7 mouse cellular contexts compared by ENCODE assay signal in genomic region chr11:87578963-87579601, GRCm38 (mm10). TPM values are rescaled to one million over a fixed set of nuclear protein-coding genes. Genes with fewer than 3 reads are reported as not detected.
DNase-seq lines count a peak whose midpoint lies in the region; ATAC-seq lines count a peak whose summit lies in the region.

No protein-coding gene starts in this region.

- peak overlapping the region; percentile 49 for H3K27ac ChIP-seq in heart, embryonic 12.5 days (ENCODE audit: poor library complexity, severe bottlenecking)
- peak overlapping the region; percentile 85 for H3K27ac ChIP-seq in kidney, embryonic 16.5 days (ENCODE audit: low read length)

- peak overlapping the region; percentile 80 for H3K4me2 ChIP-seq in heart, embryonic 12.5 days
- H3K4me2 ChIP-seq in kidney, embryonic 16.5 days (replicated peaks; ENCODE audit: low read depth, low read length) = peak overlapping the region; percentile 91

- no peaks in the 10 kb centered on the region for H3K9me3 ChIP-seq in heart, embryonic 12.5 days (replicated peaks)
- H3K9me3 ChIP-seq in kidney, embryonic 16.5 days (ENCODE audit: low read length) = no peaks in the 10 kb centered on the region

- peak; percentile 56 for ATAC-seq in heart, embryonic 12.5 days (ENCODE audit: insufficient number of reproducible peaks, low FRiP score)
- no peak for ATAC-seq in kidney, embryonic 16.5 days (ENCODE audit: low FRiP score, low TSS enrichment)

- DNase-seq in brain, adult 2 months (ENCODE audit: low read depth, low spot score) = peak; percentile 86
- peak; percentile 74 to 82 for DNase-seq in cerebellum, postnatal 10 days
- peak; percentile 51 for DNase-seq in lung, postnatal 14 days
- peak; percentile 20 for DNase-seq in thymus, postnatal 25 days
- DNase-seq in gastrocnemius, postnatal 4 days (ENCODE audit: low spot score in 2 of 2) = no peak

- WGBS in heart, embryonic 12.5 days = 16% methylated on average over 10 of the region's 10 CpGs
- 14% methylated on average over 10 of the region's 10 CpGs for WGBS in kidney, embryonic 16.5 days

- no peak overlapping the region for H3K9ac ChIP-seq in heart, embryonic 12.5 days
- H3K9ac ChIP-seq in kidney, embryonic 16.5 days (replicated peaks; ENCODE audit: low read length) = peak overlapping the region; percentile 69

- peak overlapping the region; percentile 49 for H3K4me3 ChIP-seq in heart, embryonic 12.5 days
- peak overlapping the region; percentile 53 for H3K4me3 ChIP-seq in kidney, embryonic 16.5 days (ENCODE audit: low read length)

- H3K36me3 ChIP-seq in heart, embryonic 12.5 days = no peaks in the 10 kb centered on the region
- H3K36me3 ChIP-seq in kidney, embryonic 16.5 days (ENCODE audit: insufficient read depth, low read length) = no peaks in the 10 kb centered on the region

- H3K27me3 ChIP-seq in heart, embryonic 12.5 days (replicated peaks) = 0 out of 2 replicates have a peak, but pooled peaks cover 6% of the 10 kb centered on the region
- H3K27me3 ChIP-seq in kidney, embryonic 16.5 days (ENCODE audit: insufficient read depth, low read length) = no peaks in the 10 kb centered on the region

- peaks cover 52% of the 10 kb centered on the region for H3K4me1 ChIP-seq in heart, embryonic 12.5 days (replicated peaks)
- H3K4me1 ChIP-seq in kidney, embryonic 16.5 days (ENCODE audit: insufficient read depth, low read length) = peaks cover 48% of the 10 kb centered on the region

RNA-seq across cellular contexts. Expression of gene Sept4, which starts 10.4 kb away (rescaled TPM):
- polyA plus RNA-seq in heart, embryonic 12.5 days (2016; fragmentation: Nextera tagmentation; extraction: Ambion mirVana) = 10.5 and 11.6 TPM in 2 replicates
- 70.6 and 77.8 TPM in 2 replicates for polyA plus RNA-seq in kidney, embryonic 16.5 days (2015; fragmentation: Nextera tagmentation; extraction: Ambion mirVana)
- total RNA-seq in gastrocnemius, postnatal 4 days (2021) = 10 to 100 TPM; 59.0 to 78.8 TPM

RNA-seq across cellular contexts. Expression of gene Gm11492, which starts 12.6 kb away (rescaled TPM):
- not detected in 2 replicates for polyA plus RNA-seq in heart, embryonic 12.5 days (2016; fragmentation: Nextera tagmentation; extraction: Ambion mirVana)
- not detected in 2 replicates for polyA plus RNA-seq in kidney, embryonic 16.5 days (2015; fragmentation: Nextera tagmentation; extraction: Ambion mirVana)
- not detected for total RNA-seq in gastrocnemius, postnatal 4 days (2021)

RNA-seq across cellular contexts. Expression of gene Mtmr4, which starts 12.9 kb away (rescaled TPM):
- polyA plus RNA-seq in heart, embryonic 12.5 days (2016; fragmentation: Nextera tagmentation; extraction: Ambion mirVana) = 21.9 and 27.3 TPM in 2 replicates
- 41.7 and 42.2 TPM in 2 replicates for polyA plus RNA-seq in kidney, embryonic 16.5 days (2015; fragmentation: Nextera tagmentation; extraction: Ambion mirVana)
- total RNA-seq in gastrocnemius, postnatal 4 days (2021) = 10 to 100 TPM; 21.5 to 22.4 TPM

RNA-seq across cellular contexts. Expression of gene Hsf5, which starts 37.9 kb away (rescaled TPM):
- polyA plus RNA-seq in heart, embryonic 12.5 days (2016; fragmentation: Nextera tagmentation; extraction: Ambion mirVana) = 0.13 and 0.15 TPM in 2 replicates
- polyA plus RNA-seq in kidney, embryonic 16.5 days (2015; fragmentation: Nextera tagmentation; extraction: Ambion mirVana) = 0.17 and 0.32 TPM in 2 replicates
- total RNA-seq in gastrocnemius, postnatal 4 days (2021) = under 1 TPM; 0.10 to 0.17 TPM

Comparison
In these comparisons a context has a peak if more than half of its experiments do, and no peak if none do; other contexts are left out.
1. DNase-seq: peak in brain, adult 2 months (single experiment), cerebellum, postnatal 10 days (2 of 2), lung, postnatal 14 days (single experiment) and thymus, postnatal 25 days (single experiment); none in gastrocnemius, postnatal 4 days (0 of 2).